Mouse (Mus musculus) hindbrain, embryonic 11.5 days (tissue): ENCODE measurements at regions not wholly inside any gene's neighbourhood (a gene's known extent, or its start where the extent isn't known, plus 50 kb on each side); places are given as distances from the start of the nearest gene placed in this dataset.

Experiments
- ATAC-seq: fragments of 200-750 bp; cut with Nextera tagmentation; 2 replicates; pipeline ENCODE4 v1.8.0; 2017; ENCODE audit warnings: mild to moderate bottlenecking, moderate TSS enrichment, moderate library complexity; ENCODE audit not compliant: low FRiP score
- DNase-seq: peaks from one replicate; pipeline ENCODE4 v3.0.0-alpha.2; 2015; ENCODE audit warnings: low spot score
- H3K27ac ChIP-seq: fragments of 300-500 bp; sonication (generic); 2 replicates; pipeline ENCODE4 v1.5.1; 2014; ENCODE audit warnings: mild to moderate bottlenecking, low read depth, low read length
- H3K27me3 ChIP-seq: fragments of 300-500 bp; sonication (generic); 2 replicates; pipeline ENCODE4 v1.6.1; 2014; ENCODE audit warnings: mild to moderate bottlenecking, low read length, moderate library complexity, mixed read lengths; ENCODE audit not compliant: control insufficient read depth, insufficient read depth
- H3K36me3 ChIP-seq: fragments of 300-500 bp; sonication (generic); 2 replicates; pipeline ENCODE4 v1.6.1; 2014; ENCODE audit warnings: mild to moderate bottlenecking, low read length, moderate library complexity, mixed read lengths; ENCODE audit not compliant: control insufficient read depth, insufficient read depth
- H3K4me1 ChIP-seq: fragments of 300-500 bp; sonication (generic); replicated peaks from 2 replicates; pipeline ENCODE4 v1.6.1; 2014; ENCODE audit warnings: low read length, mixed read lengths; ENCODE audit not compliant: control insufficient read depth, insufficient read depth
- H3K4me2 ChIP-seq: fragments of 300-500 bp; sonication (generic); replicated peaks from 2 replicates; pipeline ENCODE4 v1.6.1; 2014; ENCODE audit warnings: mild to moderate bottlenecking, low read depth, low read length
- H3K4me3 ChIP-seq: fragments of 300-500 bp; sonication (generic); 2 replicates; pipeline ENCODE4 v1.5.1; 2014; ENCODE audit warnings: low read depth, low read length
- H3K9ac ChIP-seq: fragments of 300-500 bp; sonication (generic); 2 replicates; pipeline ENCODE4 v1.6.1; 2014; ENCODE audit warnings: low read depth, low read length
- H3K9me3 ChIP-seq: fragments of 300-500 bp; sonication (generic); 2 replicates; pipeline ENCODE4 v1.6.1; 2016; ENCODE audit warnings: low read length; ENCODE audit not compliant: control insufficient read depth
- WGBS: fragments of 180-500 bp; shearing (Covaris S2); extraction: QIAGEN DNeasy Blood & Tissue Kit; methylation state at CpG from one replicate; pipeline ENCODE4 v1.1.7; 2014; 5-methylcytosine and 5-hydroxymethylcytosine counted together

DNA sequence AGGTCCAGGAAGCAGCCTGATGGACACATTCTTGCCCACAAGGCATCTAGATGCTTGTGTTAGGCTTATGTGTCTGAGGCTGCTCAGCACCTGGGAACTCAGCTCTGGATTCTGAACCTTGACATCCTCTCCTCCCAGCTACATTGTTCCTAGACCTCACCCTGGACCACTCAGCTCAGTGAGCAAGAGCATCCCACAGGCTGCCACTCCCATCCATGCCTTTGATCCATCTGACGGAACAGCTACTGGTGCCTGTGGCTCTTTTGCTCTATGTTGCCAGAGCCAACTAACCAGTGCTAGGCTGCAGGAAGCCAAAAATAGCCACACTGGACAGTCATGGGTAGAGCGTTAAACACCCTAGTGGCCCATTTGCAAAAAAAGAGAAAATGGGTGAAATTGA is 374.8 kb downstream of the Cd83 start:
- WGBS: 83% methylated on average over 2 of the region's 2 CpGs
- no peak overlapping the region for H3K27ac ChIP-seq
- DNase-seq (no peak), ATAC-seq (no peak)
- H3K9me3 ChIP-seq: no peaks in the 10 kb centered on the region
- H3K4me3 ChIP-seq: no peak overlapping the region
- no peaks in the 10 kb centered on the region for H3K27me3 ChIP-seq
- no peaks in the 10 kb centered on the region for H3K4me1 ChIP-seq
- no peak overlapping the region for H3K9ac ChIP-seq
- H3K4me2 ChIP-seq: no peak overlapping the region
- no peaks in the 10 kb centered on the region for H3K36me3 ChIP-seq

DNA sequence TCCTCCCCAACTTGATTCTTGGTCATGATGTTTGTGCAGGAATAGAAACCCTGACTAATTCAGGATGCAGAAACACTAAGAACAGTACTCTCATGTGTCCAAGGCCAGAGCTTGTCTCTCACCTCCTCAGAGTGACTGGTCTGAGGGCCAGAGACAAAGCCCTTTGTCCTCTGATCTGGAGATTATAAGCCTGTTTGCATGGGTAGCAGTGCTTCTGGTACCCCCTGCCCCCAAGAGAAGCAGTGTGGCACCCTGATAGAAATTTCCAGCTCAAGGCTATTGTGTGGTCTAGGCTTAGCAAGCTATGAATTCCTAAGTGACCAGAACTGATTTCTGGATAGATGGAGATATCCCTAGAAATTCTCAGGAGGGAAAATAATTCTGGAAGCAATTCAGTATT is 380.2 kb downstream of the Cd83 start:
- no peak for DNase-seq
- Histone ChIP-seq H3K4me1 (no peaks in the 10 kb centered on the region), H3K36me3 (no peaks in the 10 kb centered on the region), H3K27me3 (no peaks in the 10 kb centered on the region), H3K27ac (no peak overlapping the region), H3K4me3 (no peak overlapping the region), H3K9ac (no peak overlapping the region), H3K4me2 (no peak overlapping the region), H3K9me3 (no peaks in the 10 kb centered on the region)
- ATAC-seq: no peak

DNA sequence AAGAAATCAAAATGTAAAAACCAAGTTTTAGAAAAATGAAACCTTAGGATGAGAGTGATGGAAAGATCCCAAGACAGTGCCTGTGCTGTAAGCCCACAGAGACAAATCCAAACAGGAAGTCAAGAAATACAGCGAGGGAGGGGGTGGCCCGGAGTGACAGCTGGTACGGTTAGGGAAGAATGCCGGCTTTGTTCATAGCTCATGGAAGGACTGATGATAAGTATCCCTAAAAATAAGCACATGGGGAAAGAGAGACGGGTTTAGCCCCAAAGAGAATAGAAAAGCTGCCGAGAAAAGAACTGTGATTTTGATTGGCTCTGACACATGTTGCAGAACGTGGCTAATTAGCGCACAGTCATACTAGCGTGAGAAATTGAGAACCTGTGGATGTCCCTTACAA is 382.6 kb downstream of the Cd83 start:
- Histone ChIP-seq H3K4me3 (no peak overlapping the region), H3K4me2 (no peak overlapping the region), H3K4me1 (no peaks in the 10 kb centered on the region), H3K27ac (no peak overlapping the region), H3K9me3 (no peaks in the 10 kb centered on the region), H3K36me3 (no peaks in the 10 kb centered on the region), H3K27me3 (no peaks in the 10 kb centered on the region), H3K9ac (no peak overlapping the region)
- DNase-seq: no peak
- ATAC-seq: no peak
- 64% methylated on average over 9 of the region's 9 CpGs for WGBS

DNA sequence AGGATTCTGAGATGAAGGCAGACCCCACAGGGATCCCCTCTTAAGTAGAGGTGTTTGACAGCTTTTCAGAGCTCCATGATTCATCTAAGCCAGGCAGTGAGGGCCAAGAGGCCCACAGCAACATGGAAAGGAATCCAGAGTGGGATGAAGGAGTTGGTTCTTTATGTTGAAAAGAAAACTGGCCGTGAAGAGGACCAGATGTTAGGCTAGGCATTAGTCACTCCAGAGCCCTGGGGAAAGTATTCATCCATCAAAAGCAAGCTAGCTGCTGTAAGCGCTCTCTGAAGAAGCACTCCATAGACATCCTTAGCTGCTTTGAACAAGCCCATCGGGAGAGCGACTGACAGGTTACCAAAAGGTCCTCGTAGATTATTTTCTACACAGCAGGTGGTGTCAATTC is 383.6 kb downstream of the Cd83 start:
- Histone ChIP-seq H3K4me1 (no peaks in the 10 kb centered on the region), H3K27me3 (no peaks in the 10 kb centered on the region), H3K4me2 (no peak overlapping the region), H3K27ac (no peak overlapping the region), H3K36me3 (no peaks in the 10 kb centered on the region), H3K9ac (no peak overlapping the region), H3K9me3 (no peaks in the 10 kb centered on the region), H3K4me3 (no peak overlapping the region)
- no peak for DNase-seq
- WGBS: 49% methylated on average over 5 of the region's 5 CpGs
- no peak for ATAC-seq

DNA sequence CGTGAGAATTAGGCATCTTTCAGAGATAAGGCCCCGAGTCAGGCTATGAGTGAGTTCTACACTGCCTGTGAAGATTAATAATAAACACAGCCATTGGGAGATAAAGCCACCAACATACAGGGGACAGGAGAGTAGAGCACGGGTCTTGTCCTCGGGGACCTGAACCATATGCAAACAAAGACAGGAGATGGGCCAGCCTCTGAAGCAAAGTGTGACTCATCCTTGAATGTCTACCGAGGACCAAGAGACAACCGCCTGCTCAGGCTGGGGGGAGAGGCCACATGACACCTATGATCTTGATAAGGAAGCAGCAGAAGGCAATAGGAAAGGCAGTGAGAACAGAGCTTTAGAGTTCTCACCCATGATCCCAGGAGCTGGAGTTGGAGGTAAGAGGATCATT is 387.1 kb downstream of the Cd83 start:
- Histone ChIP-seq H3K27ac (no peak overlapping the region), H3K4me2 (no peak overlapping the region), H3K9ac (no peak overlapping the region), H3K27me3 (no peaks in the 10 kb centered on the region), H3K4me1 (no peaks in the 10 kb centered on the region), H3K4me3 (no peak overlapping the region), H3K9me3 (no peaks in the 10 kb centered on the region), H3K36me3 (no peaks in the 10 kb centered on the region)
- DNase-seq: no peak
- no peak for ATAC-seq
- 80% methylated on average over 6 of the region's 6 CpGs for WGBS

DNA sequence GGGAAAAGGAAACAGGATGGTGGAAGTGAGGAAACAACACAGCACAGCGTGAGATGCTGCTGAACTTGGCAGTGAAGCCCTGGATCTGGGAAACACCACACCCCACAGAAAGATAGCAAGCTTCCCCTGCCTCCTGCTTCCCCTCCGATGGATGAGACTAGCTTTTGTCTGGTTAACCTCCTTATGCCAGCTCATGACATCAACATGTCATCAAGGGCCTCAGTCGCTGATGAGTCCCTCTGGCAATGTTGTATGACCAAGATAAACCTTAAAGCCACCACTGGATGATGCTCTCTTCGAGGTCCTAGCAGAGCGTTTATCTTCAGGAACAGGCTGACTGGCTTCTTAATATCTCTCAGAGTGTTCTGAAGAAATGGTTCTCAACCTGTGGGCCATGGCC is 388.1 kb downstream of the Cd83 start:
- Histone ChIP-seq H3K4me3 (no peak overlapping the region), H3K27ac (no peak overlapping the region), H3K4me1 (no peaks in the 10 kb centered on the region), H3K36me3 (no peaks in the 10 kb centered on the region), H3K9ac (no peak overlapping the region), H3K9me3 (no peaks in the 10 kb centered on the region), H3K4me2 (no peak overlapping the region), H3K27me3 (no peaks in the 10 kb centered on the region)
- DNase-seq: no peak
- 89% methylated on average over 5 of the region's 5 CpGs for WGBS
- no peak for ATAC-seq

DNA sequence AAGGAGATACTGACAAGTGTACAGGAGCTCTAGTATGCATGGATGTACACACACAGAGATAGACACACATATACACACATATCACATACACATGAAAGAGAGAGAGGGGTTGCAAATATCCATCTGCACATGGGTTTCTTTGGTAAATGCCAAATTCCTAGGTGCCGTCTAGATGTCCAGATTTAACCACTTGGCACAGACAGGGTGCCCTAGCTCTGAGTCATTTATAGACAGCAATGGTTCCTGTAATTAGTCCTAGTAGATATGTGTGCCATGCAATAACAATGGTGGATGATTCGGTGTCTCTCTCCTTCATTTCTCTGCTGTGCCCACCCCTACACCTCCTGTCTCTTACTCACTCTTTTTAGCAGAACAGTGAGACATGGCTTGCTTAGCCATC is 389.7 kb downstream of the Cd83 start:
- Histone ChIP-seq H3K27me3 (no peaks in the 10 kb centered on the region), H3K9me3 (no peaks in the 10 kb centered on the region), H3K36me3 (no peaks in the 10 kb centered on the region), H3K27ac (no peak overlapping the region), H3K4me2 (no peak overlapping the region), H3K4me3 (no peak overlapping the region), H3K9ac (no peak overlapping the region), H3K4me1 (no peaks in the 10 kb centered on the region)
- DNase-seq (no peak), ATAC-seq (no peak)
- WGBS: 90% methylated on average over 2 of the region's 2 CpGs

DNA sequence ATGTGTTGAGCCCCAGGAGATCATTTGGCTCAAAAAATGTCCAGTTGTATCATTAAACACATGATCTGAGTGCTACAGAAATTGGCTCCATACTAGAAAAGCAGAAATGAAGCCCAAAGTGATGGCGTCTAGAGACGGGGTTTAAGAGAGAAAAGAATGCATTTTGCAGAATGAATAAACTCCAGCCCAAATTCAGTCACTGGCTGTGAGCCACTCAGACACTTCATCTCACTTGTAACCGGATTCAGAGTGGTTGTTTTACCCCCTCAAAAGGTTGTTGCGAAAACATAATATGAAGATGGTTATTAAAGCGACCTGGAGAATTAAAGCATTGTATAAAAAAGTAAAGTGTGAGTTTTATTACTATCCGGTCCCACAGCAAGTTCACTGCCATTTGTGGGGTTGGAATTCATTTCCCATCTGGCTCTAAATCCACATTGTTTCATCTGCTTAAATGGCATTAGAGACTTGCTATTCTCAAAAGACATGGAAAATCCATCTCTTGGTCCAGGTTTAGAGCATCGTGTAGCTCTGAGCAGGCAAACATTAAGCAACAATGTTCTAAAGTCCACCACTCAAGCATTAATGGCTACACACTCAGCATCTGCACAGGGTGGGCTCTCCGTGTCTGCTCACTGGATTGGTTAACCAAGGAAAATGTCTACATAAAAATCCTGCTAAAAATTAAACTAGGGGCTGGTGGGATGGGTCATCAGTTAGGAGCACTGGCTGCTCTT is 390.9 kb downstream of the Cd83 start:
- Histone ChIP-seq H3K9me3 (no peaks in the 10 kb centered on the region), H3K27ac (no peak overlapping the region), H3K9ac (no peak overlapping the region), H3K4me1 (no peaks in the 10 kb centered on the region), H3K4me3 (no peak overlapping the region), H3K36me3 (no peaks in the 10 kb centered on the region), H3K27me3 (no peaks in the 10 kb centered on the region), H3K4me2 (no peak overlapping the region)
- DNase-seq (no peak), ATAC-seq (no peak)
- 90% methylated on average over 8 of the region's 8 CpGs for WGBS

DNA sequence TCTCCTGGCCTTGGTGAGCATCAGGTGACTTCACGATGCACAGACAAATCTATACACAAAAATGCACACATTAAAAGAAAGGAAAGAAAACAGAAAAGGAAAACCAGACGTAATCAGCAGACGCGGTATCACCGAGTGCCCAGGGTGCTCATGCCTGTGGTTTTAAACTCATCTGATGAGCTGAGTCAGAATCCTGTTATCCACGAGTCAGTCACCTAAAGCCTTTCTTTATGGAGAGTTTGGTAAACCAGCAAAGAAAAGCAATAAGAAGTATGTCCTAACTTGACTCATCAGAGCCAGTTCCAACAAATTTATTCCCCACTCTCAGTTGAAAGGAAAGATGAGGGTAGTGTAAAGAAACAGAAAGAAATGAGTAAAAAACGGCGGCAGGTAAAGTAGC is 391.5 kb downstream of the Cd83 start:
- Histone ChIP-seq H3K9me3 (no peaks in the 10 kb centered on the region), H3K9ac (no peak overlapping the region), H3K27ac (no peak overlapping the region), H3K27me3 (no peaks in the 10 kb centered on the region), H3K4me3 (no peak overlapping the region), H3K36me3 (no peaks in the 10 kb centered on the region), H3K4me1 (no peaks in the 10 kb centered on the region), H3K4me2 (no peak overlapping the region)
- 89% methylated on average over 8 of the region's 8 CpGs for WGBS
- no peak for DNase-seq
- ATAC-seq: no peak
